Mouse (Mus musculus) liver, embryonic 11.5 days (tissue): ENCODE data around the gene Hist1h2ba. TPM values are rescaled to one million over a fixed set of nuclear protein-coding genes. Genes with fewer than 3 reads are reported as not detected.

Source experiments
- ATAC-seq: fragments of 200-750 bp; cut with Nextera tagmentation; replicated peaks from 2 replicates; pipeline ENCODE4 v1.8.0; 2017; ENCODE audit warnings: moderate number of reproducible peaks, mild to moderate bottlenecking, moderate TSS enrichment, moderate library complexity; ENCODE audit not compliant: low FRiP score
- DNase-seq: peaks from one replicate; pipeline ENCODE4 v3.0.0-alpha.2; 2017; ENCODE audit warnings: low spot score
- H3K27ac ChIP-seq: fragments of 300-500 bp; sonication (generic); 2 replicates; pipeline ENCODE4 v1.5.1; 2014; ENCODE audit warnings: mild to moderate bottlenecking, low read depth, low read length, control low read depth
- H3K27me3 ChIP-seq: fragments of 300-500 bp; sonication (generic); replicated peaks from 2 replicates; pipeline ENCODE4 v1.6.1; 2014; ENCODE audit warnings: low read length, mixed read lengths; ENCODE audit not compliant: control insufficient read depth, insufficient read depth
- H3K36me3 ChIP-seq: fragments of 300-500 bp; sonication (generic); 2 replicates; pipeline ENCODE4 v1.6.1; 2014; ENCODE audit warnings: mild to moderate bottlenecking, low read length, moderate library complexity, mixed read lengths; ENCODE audit not compliant: control insufficient read depth, insufficient read depth
- H3K4me1 ChIP-seq: fragments of 300-500 bp; sonication (generic); replicated peaks from 2 replicates; pipeline ENCODE4 v1.6.1; 2014; ENCODE audit warnings: low read length, mixed read lengths; ENCODE audit not compliant: control insufficient read depth, insufficient read depth
- H3K4me2 ChIP-seq: fragments of 300-500 bp; sonication (generic); 2 replicates; pipeline ENCODE4 v1.6.1; 2014; ENCODE audit warnings: mild to moderate bottlenecking, control low read depth, moderate library complexity
- H3K4me3 ChIP-seq: fragments of 300-500 bp; sonication (generic); 2 replicates; pipeline ENCODE4 v1.5.1; 2014; ENCODE audit warnings: low read depth, low read length, control low read depth
- H3K9ac ChIP-seq: fragments of 300-500 bp; sonication (generic); 2 replicates; pipeline ENCODE4 v1.6.1; 2014; ENCODE audit warnings: low read depth, low read length, control low read depth
- H3K9me3 ChIP-seq: fragments of 300-500 bp; sonication (generic); 2 replicates; pipeline ENCODE4 v1.6.1; 2016; ENCODE audit warnings: low read length, inconsistent platforms, mixed read lengths; ENCODE audit not compliant: control insufficient read depth
- WGBS: fragments of 180-500 bp; shearing (Covaris S2); extraction: QIAGEN DNeasy Blood & Tissue Kit; methylation state at CpG from one replicate; pipeline ENCODE4 v1.1.7; 2014; 5-methylcytosine and 5-hydroxymethylcytosine counted together
- polyA plus RNA-seq: library from polyadenylated mRNA; unstranded; fragments of >200 nt; fragmentation: Nextera tagmentation; extraction: Ambion mirVana; gene quantifications from 2 replicates; pipeline ENCODE4 v1.2.1, GENCODE M21; 2014

Hist1h2ba gene
- polyA plus RNA-seq, 1 experiment from 2014 or later, result not detected

DNA sequence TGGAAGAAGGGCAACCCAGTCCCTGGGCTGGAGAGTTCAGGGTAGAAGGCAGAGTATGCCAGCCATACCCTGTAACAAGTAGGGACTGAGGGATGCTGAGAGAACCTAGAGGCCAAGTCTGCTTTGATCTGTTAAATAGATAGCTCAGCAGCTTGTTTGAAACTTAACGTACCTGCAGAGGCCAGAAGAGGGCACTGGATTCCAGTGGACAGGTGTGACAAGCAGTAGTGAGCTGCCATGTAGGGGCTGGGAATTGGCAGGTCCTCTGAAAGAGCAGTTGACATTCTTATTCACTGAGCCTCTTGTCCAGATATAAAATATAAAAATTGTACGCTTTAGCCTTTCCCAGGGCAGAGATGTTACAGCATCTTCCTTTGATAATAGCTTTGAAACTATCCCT, 8.9 kb upstream of the Hist1h2ba start:
- Histone ChIP-seq H3K9me3 (no peaks in the 10 kb centered on the region), H3K4me2 (no peak overlapping the region), H3K4me1 (no peaks in the 10 kb centered on the region), H3K4me3 (no peak overlapping the region), H3K9ac (no peak overlapping the region), H3K27ac (no peak overlapping the region), H3K27me3 (no peaks in the 10 kb centered on the region), H3K36me3 (no peaks in the 10 kb centered on the region)
- DNase-seq (no peak), ATAC-seq (no peak)
- WGBS, result 36% methylated on average over 2 of the region's 2 CpGs

DNA sequence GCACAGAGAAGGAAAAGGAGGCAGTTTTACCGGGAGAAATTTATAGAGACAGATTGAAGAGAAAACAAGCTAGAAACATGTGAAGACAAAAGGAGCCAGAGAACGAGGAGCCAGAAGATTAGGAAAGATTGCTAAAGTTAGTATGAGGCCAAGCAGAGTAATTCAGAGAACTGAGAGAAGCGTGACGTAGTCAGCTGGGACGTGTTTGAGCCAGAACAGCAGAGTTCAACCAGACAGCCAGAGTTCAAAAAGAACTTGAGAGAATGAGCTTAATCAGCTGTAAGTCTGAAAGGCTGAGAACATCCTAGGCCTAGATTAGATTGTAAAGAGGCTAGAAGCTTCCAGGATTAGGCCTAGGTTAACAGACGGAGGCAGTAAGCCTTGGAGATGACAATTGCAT, 6.3 kb upstream of the Hist1h2ba start:
- no peak for DNase-seq
- Histone ChIP-seq H3K9me3 (no peaks in the 10 kb centered on the region), H3K27me3 (no peaks in the 10 kb centered on the region), H3K27ac (no peak overlapping the region), H3K4me2 (no peak overlapping the region), H3K4me3 (no peak overlapping the region), H3K36me3 (no peaks in the 10 kb centered on the region), H3K4me1 (no peaks in the 10 kb centered on the region), H3K9ac (no peak overlapping the region)
- no peak for ATAC-seq
- WGBS, result 67% methylated on average over 6 of the region's 6 CpGs

DNA sequence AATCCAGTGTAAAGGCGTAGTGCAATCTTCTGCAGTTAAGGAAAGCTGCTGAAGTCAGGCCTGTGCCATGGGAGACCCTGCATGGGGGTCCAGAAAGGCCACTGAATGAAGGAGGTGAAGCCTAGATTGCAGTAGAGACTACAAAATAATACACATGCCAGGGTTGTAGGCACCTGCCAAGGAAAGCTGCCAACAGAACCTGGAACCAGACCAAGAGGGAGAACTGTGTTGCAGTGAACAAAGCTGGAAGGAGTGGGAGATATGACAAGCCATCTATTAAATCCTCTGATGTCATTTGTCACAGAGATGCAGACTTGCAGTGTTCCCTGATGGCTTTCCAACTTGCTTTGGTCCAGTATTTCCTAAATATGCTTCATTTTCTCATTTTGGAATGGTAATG, 4.7 kb upstream of the Hist1h2ba start:
- no peaks in the 10 kb centered on the region for H3K27me3 ChIP-seq
- no peaks in the 10 kb centered on the region for H3K36me3 ChIP-seq
- H3K4me1 ChIP-seq, result no peaks in the 10 kb centered on the region
- 81% methylated on average over 1 of the region's 1 CpGs for WGBS
- H3K9ac ChIP-seq, result no peak overlapping the region
- no peaks in the 10 kb centered on the region for H3K9me3 ChIP-seq
- H3K27ac ChIP-seq, result no peak overlapping the region
- H3K4me2 ChIP-seq, result no peak overlapping the region
- no peak overlapping the region for H3K4me3 ChIP-seq
- no peak for ATAC-seq
- DNase-seq, result no peak

DNA sequence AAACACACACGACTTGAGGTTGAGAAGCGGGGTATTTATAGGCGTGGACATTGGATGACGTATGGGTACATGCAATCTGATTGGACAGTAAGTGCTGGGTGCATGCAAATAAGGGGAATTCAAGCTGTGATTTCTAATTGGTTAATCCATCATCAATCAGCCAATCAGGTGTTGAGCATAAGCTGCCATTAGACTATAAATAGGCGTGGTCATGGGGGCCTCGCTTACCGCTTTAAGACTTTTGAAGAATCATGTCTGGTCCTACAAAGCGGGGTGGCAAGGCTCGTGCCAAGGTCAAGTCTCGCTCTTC, 210 bp upstream of the Hist1h2ba start, which contains the start of gene Hist1h2aa:
TSS of gene Hist1h2aa (plus strand) at position 252 of the 310 bp plus-strand sequence.
- Histone ChIP-seq H3K4me3 (no peak within 1 kb of the TSS), H3K4me1 (no peaks in the 10 kb centered on the region), H3K9me3 (no peaks in the 10 kb centered on the region), H3K27ac (no peak within 1 kb of the TSS), H3K36me3 (no peaks in the 10 kb centered on the region), H3K27me3 (no peaks in the 10 kb centered on the region; the same call in 1 of the 2 replicates), H3K9ac (no peak within 1 kb of the TSS), H3K4me2 (no peak within 1 kb of the TSS)
- ATAC-seq (no peak), DNase-seq (no peak)
- WGBS, result 85% methylated on average over 10 of the region's 10 CpGs

DNA sequence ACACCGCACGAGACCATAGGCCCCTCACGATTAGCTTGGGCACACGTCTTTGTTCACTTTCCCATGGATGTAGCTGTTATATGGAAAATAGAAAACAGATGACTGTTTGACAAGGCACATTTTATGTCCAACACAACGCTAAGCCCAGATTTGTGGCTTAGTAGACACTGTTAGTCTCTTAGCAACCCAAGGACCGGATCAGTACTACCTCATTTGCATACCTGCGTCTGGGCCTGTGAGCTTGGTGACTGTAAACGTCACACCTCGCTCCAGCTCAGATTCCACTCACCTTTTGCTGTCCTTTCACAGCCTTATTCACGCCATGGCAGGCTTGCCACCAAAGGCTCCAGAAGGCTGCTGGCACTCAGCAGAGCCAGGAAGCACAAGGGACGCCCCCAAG, 3.1 kb downstream of the Hist1h2ba start:
- 69% methylated on average over 11 of the region's 11 CpGs for WGBS
- Histone ChIP-seq H3K9me3 (no peaks in the 10 kb centered on the region), H3K4me1 (no peaks in the 10 kb centered on the region; the same call in 1 of the 2 replicates), H3K27me3 (no peaks in the 10 kb centered on the region; the same call in 1 of the 2 replicates), H3K36me3 (no peaks in the 10 kb centered on the region), H3K9ac (no peak overlapping the region), H3K4me2 (no peak overlapping the region), H3K27ac (no peak overlapping the region), H3K4me3 (no peak overlapping the region)
- ATAC-seq, result no peak
- DNase-seq, result no peak

GRCm38 (mm10) chr13:23930461-23930860, 3.5 kb downstream of the Hist1h2ba start:
- no peak overlapping the region for H3K27ac ChIP-seq

DNA sequence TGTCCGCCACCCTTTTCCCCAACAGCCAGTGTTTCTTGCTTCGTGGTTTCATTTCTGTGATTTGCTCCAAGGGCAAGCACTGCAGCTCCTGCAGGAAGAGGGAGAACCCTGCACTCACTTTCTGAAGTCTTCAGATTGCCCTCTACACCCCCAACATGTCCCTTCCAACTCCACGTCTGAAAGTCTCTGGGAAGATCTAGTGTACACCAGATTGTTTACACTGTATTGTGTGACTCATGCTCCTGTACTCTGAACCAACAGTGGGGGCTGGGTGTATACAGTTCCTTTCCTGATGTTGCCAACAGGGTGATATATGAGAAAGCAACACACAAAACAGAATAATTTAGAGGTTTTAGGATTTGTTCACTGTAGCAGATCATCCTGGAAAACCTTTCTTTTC, 5.3 kb downstream of the Hist1h2ba start:
- 34% methylated on average over 3 of the region's 3 CpGs for WGBS
- H3K27me3 ChIP-seq, result no peaks in the 10 kb centered on the region; the same call in 1 of the 2 replicates
- peak overlapping the region; percentile 6; the same call in 1 of the 2 replicates for H3K4me2 ChIP-seq
- H3K27ac ChIP-seq, result no peak overlapping the region
- no peak overlapping the region for H3K9ac ChIP-seq
- DNase-seq, result no peak
- H3K4me3 ChIP-seq, result no peak overlapping the region
- no peaks in the 10 kb centered on the region for H3K9me3 ChIP-seq
- H3K36me3 ChIP-seq, result no peaks in the 10 kb centered on the region
- H3K4me1 ChIP-seq, result no peaks in the 10 kb centered on the region; the same call in 1 of the 2 replicates
- ATAC-seq, result no peak

More at GRCm38 (mm10) chr13:23930461-23930860, 3.5 kb downstream of the Hist1h2ba start:
- WGBS, result 85% methylated on average over 9 of the region's 9 CpGs
- H3K4me3 ChIP-seq, result no peak overlapping the region
- H3K4me2 ChIP-seq, result no peak overlapping the region
- H3K36me3 ChIP-seq, result no peaks in the 10 kb centered on the region
- DNase-seq, result no peak
- H3K27me3 ChIP-seq, result no peaks in the 10 kb centered on the region; the same call in 1 of the 2 replicates
- H3K4me1 ChIP-seq, result no peaks in the 10 kb centered on the region; the same call in 1 of the 2 replicates
- no peak for ATAC-seq
- H3K9me3 ChIP-seq, result no peaks in the 10 kb centered on the region
- no peak overlapping the region for H3K9ac ChIP-seq

- WGBS, result 71% methylated on average over 2 of the region's 2 CpGs
- Histone ChIP-seq H3K4me1 (no peaks in the 10 kb centered on the region; the same call in 1 of the 2 replicates), H3K9me3 (no peaks in the 10 kb centered on the region), H3K27me3 (no peaks in the 10 kb centered on the region), H3K27ac (no peak overlapping the region), H3K4me3 (no peak overlapping the region), H3K36me3 (no peaks in the 10 kb centered on the region), H3K9ac (no peak overlapping the region), H3K4me2 (no peak overlapping the region)
- DNase-seq (no peak), ATAC-seq (no peak)
These were observed 8.2 kb downstream of the Hist1h2ba start for GRCm38 (mm10) chr13:23925792-23926191.

GRCm38 (mm10) chr13:23917674-23918073, 16.3 kb downstream of the Hist1h2ba start:
- no peaks in the 10 kb centered on the region for H3K9me3 ChIP-seq
- no peak overlapping the region for H3K4me3 ChIP-seq
- peaks cover 26% of the 10 kb centered on the region for H3K4me1 ChIP-seq
- no peak overlapping the region for H3K4me2 ChIP-seq
- H3K27ac ChIP-seq, result no peak overlapping the region
- no peaks in the 10 kb centered on the region for H3K27me3 ChIP-seq
- ATAC-seq, result no peak
- no peak for DNase-seq
- no peaks in the 10 kb centered on the region for H3K36me3 ChIP-seq
- H3K9ac ChIP-seq, result no peak overlapping the region
- 32% methylated on average over 4 of the region's 4 CpGs for WGBS
